Mouse (Mus musculus) gastrocnemius, postnatal 4 days (tissue): ENCODE measurements around the gene Ppil1. TPM values are rescaled to one million over a fixed set of nuclear protein-coding genes. Genes with fewer than 3 reads are reported as not detected.

Experiments used
- DNase-seq, 2 experiments: peaks; one replicate each; pipeline ENCODE4 v3.0.0; 2021 to 2022; ENCODE audit warnings: low spot score in 2 of 2, mixed read lengths in 2 of 2
- total RNA-seq, 2 experiments: library from RNA; stranded (reverse); gene quantifications; 2 replicates each; pipeline ENCODE4 v1.2.3; 2021

Ppil1 gene
- total RNA-seq, 2 experiments from 2014 or later = 22.1 to 22.8 TPM

GRCm38 (mm10) chr17:29206052-29206451 is 57.9 kb downstream of the Ppil1 start:
- DNase-seq = no peak

DNA sequence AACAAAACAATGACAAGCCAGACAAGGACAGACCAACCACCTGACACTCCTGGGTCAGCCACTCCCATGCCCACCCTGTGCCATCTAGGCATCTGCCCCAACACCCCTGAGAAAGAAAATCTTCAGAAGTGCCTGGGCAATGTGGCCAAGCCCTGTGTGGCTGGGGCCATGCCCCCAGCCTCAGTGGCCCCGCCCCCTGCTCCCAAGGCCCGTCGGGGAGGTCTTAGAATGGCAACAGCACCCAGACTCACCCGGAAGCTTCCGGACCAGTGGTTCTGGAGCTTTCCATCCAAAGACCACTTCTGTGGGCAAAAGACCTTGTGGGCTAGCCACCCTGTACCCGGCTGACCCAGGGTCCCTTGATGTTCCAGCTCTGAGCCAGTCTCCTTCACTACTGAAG is 61.4 kb downstream of the Ppil1 start:
- DNase-seq = no peak

Other genes starting within 250 kb of the Ppil1 start
- 100 to 1,000 TPM; 129 TPM for gene Srsf3, start 231.6 kb downstream of the Ppil1 start, total RNA-seq
- gene Cdkn1a, start 173.2 kb downstream of the Ppil1 start, total RNA-seq = 100 to 1,000 TPM; 138 to 142 TPM
- gene Rab44, start 150.0 kb downstream of the Ppil1 start, total RNA-seq = 1 to 10 TPM; 1.8 to 2.3 TPM
- gene Cpne5, start 26.0 kb downstream of the Ppil1 start, total RNA-seq = 1 to 10 TPM in 1 of 2 experiments, under 1 TPM in 1; 0.69 to 1.1 TPM
- gene BC004004, start 4.6 kb upstream of the Ppil1 start, total RNA-seq = 100 to 1,000 TPM in 1 of 2 experiments, 10 to 100 TPM in 1; 98.5 to 101 TPM
- gene Pi16, start 53.5 kb upstream of the Ppil1 start, total RNA-seq = 10 to 100 TPM; 50.3 to 54.5 TPM
- gene Mtch1, start 83.7 kb upstream of the Ppil1 start, total RNA-seq = 100 to 1,000 TPM; 302 to 317 TPM
- 1 to 10 TPM; 4.2 to 4.5 TPM for gene Fgd2, start 96.7 kb upstream of the Ppil1 start, total RNA-seq
- 10 to 100 TPM; 21.4 to 21.8 TPM for gene Pim1, start 226.6 kb upstream of the Ppil1 start, total RNA-seq